Mouse (Mus musculus) gastrocnemius, postnatal 25 days (tissue): ENCODE results near the gene BC030499. TPM values are rescaled to one million over a fixed set of nuclear protein-coding genes. Genes with fewer than 3 reads are reported as not detected.

ENCODE experiments used
- DNase-seq: peaks from one replicate; pipeline ENCODE4 v3.0.0; 2022
- total RNA-seq, 2 experiments: library from RNA; stranded (reverse); gene quantifications; 1 replicate in 1 of 2; 2 replicates in 1 of 2; pipeline ENCODE4 v1.2.3; 2021

Gene BC030499
- total RNA-seq, 2 experiments from 2014 or later, result 0.82 to 1.4 TPM

- no peak for DNase-seq
Observed at GRCm38 (mm10) chr11:78305272-78305671, 14.6 kb downstream of the BC030499 start.

DNA sequence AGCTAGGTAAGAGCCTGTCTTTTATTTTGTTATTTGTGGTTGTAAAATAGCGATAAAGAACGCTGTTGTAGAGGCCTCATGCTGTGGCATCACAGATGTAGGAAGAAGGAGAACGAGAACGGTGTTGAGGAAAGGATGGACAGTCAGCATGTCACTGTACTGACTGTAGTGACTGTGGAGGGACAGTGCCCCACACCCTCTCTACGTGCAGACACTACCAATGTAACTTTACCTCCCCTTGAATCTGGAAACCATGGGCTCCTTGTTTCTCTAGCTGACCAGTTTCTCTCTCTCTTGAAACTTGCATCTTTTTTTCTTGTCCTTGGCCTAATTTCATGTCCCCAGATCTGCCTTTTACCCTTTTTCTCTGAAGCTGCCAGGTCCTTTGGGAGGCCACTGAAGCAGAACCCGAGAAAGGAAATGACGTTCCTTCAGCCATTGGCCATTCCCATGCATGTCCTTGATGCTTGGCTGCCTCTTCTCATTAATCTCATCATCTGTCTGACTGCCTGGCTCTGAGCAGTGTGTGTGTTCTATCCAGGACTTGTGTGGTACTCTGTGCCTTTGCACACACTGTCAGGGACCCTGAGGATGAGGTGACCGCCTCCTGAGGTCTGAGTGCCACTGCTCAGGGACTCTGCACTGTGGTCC lies 20.3 kb downstream of the BC030499 start:
- no peak for DNase-seq

GRCm38 (mm10) chr11:78313662-78314061 lies 23.0 kb downstream of the BC030499 start:
- DNase-seq, result no peak

DNA sequence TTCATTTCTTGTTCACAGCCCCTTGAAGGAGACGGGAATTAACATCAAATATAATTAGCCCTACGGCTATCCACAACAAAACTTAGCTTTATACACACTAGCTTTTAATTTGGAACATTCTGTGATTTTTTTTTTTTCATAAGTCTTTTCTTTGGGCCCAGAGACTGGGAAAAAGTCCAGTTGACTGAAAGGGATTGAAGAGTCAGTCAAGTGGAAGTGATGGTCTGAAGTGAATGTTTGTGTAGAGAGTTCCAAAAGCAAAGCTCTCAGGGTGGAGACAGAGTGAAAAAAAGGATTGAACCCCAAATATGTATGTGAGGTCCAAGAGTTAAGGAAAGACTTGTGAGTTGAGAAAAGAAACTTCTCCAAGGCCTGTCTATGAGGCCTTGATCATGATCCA lies 27.8 kb downstream of the BC030499 start:
- no peak for DNase-seq

- DNase-seq, result no peak
Observed at GRCm38 (mm10) chr11:78322076-78322831, 31.6 kb downstream of the BC030499 start.

- DNase-seq, result peak; percentile 69
Observed at GRCm38 (mm10) chr11:78322860-78323259, 32.2 kb downstream of the BC030499 start, which contains the start of gene Aldoc. TSS of gene Aldoc (plus strand) at chr11:78322968.

- no peak for DNase-seq
Observed at GRCm38 (mm10) chr11:78324000-78324785, 33.6 kb downstream of the BC030499 start.

- no peak for DNase-seq
Observed at GRCm38 (mm10) chr11:78324965-78325364, 34.3 kb downstream of the BC030499 start.

GRCm38 (mm10) chr11:78327215-78327614 lies 36.6 kb downstream of the BC030499 start:
- no peak for DNase-seq

GRCm38 (mm10) chr11:78327634-78328511 lies 37.2 kb downstream of the BC030499 start, which contains the start of gene Pigs:
TSS of gene Pigs (plus strand) at chr11:78328415.
- DNase-seq, result peak; percentile 95

GRCm38 (mm10) chr11:78328512-78329056 lies 37.9 kb downstream of the BC030499 start:
- DNase-seq, result no peak

GRCm38 (mm10) chr11:78332676-78333075 lies 42.0 kb downstream of the BC030499 start:
- DNase-seq, result no peak

DNA sequence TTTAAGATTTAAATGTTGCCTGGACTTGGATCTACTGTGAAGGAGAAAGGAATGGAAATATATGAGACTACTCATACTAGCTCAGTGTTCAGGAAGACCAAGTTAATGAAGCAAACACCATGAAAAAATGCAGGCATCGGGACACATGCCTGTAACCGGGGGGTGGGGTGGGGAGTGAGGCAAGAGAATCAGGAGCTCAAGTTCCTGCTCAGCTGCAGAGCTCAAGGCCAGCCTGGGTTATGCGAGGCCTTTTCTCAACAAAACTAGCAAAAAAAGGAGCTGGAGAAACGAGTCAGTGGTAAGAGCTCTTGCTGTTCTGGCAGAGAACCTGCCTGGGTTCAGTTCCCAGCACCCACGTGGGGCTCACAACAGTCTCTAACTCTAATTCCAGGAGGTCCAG lies 43.4 kb downstream of the BC030499 start:
- no peak for DNase-seq

- DNase-seq, result peak; percentile 48
Observed at GRCm38 (mm10) chr11:78337040-78337439, 46.4 kb downstream of the BC030499 start.

DNA sequence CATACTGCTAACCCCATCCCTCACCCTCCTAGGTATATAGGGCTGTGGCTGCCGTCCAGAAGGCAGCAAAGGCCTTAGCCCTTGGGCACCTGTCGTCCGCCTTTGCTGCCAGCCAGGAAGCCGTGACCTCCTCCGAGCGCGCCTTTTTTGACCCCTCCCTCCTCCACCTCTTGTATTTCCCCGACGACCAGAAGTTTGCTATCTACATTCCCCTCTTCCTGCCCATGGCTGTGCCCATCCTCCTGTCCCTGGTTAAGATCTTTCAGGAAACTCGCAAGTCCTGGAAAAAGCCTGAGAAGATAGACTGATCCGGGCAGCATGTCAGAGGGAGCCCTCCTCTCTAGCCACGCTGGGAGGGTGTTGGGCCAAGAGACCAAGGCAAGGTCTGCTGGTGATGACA lies 51.1 kb downstream of the BC030499 start:
- no peak for DNase-seq

DNA sequence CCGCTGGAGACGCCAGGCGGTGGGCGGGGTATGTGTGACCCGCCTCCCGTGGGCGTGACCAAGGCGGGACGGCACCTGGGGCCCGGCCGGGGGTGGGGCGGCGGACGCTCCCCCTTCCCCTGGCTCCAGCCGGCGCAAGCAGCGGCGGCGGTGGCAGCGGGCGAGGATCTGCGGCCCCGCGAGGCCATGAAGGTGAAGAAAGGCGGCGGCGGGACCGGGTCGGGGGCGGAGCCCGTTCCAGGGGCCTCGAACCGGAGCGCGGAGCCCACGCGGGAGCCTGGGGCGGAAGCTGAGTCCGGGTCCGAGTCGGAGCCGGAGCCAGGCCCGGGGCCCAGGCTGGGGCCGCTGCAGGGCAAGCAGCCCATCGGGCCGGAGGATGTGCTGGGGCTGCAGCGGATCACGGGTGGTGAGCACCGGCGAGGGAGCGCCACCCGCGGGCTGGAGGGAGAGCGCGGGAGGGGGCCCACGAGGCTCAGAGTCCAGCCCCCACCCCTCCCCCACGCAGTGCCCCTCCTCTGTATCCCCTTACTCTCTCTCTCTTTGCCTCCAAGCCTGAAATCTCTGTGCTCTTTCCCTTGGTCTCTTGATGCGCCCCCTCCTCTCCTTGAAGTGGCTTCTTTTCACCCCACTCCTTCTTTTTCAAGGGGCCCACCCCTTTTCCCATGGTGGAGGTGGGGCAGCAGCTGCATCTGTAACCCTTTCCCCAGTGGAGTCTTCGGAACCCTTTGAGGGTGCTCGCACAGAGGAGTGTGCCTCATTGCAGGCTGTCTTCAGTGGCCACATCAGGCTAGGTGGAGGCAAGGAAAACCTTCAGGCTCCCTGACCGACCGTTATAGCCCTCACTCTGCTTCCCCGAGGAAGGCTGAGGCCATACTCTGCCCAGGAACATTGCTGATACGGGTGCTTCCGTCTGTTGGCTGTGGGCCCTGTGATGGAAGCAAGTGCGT lies 53.0 kb downstream of the BC030499 start, which contains the start of gene Unc119:
Gene Unc119, plus strand, starts transcription at position 102 of the 947 bp plus-strand sequence.
- peak; percentile 75 for DNase-seq

- DNase-seq, result no peak
Observed at GRCm38 (mm10) chr11:78344328-78344889, 53.8 kb downstream of the BC030499 start.

- peak; percentile 81 for DNase-seq
Observed at GRCm38 (mm10) chr11:78344890-78345715, 54.5 kb downstream of the BC030499 start.

DNA sequence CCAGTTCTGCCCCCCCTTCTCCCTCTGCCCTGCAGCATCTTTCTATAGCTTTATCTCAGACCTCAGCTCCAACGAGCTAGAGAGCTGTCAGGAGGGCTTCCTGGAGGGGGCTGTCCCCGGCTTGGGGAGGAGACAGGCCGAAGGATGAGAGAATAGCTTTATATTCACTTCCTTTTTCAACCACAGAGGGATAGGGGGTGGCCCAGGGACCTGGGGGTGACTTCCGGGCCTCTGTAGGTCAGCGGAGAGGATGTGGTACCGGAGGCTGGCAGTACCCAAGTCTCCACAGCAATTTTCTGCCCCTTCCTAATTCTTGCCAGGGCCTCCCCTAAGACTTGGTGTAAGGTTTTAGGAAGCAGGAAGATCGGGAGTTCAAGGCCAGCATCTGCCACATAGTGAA lies 55.2 kb downstream of the BC030499 start:
- DNase-seq, result no peak
